Mouse (Mus musculus): ENCODE results near the gene Foxc2.

DNA sequence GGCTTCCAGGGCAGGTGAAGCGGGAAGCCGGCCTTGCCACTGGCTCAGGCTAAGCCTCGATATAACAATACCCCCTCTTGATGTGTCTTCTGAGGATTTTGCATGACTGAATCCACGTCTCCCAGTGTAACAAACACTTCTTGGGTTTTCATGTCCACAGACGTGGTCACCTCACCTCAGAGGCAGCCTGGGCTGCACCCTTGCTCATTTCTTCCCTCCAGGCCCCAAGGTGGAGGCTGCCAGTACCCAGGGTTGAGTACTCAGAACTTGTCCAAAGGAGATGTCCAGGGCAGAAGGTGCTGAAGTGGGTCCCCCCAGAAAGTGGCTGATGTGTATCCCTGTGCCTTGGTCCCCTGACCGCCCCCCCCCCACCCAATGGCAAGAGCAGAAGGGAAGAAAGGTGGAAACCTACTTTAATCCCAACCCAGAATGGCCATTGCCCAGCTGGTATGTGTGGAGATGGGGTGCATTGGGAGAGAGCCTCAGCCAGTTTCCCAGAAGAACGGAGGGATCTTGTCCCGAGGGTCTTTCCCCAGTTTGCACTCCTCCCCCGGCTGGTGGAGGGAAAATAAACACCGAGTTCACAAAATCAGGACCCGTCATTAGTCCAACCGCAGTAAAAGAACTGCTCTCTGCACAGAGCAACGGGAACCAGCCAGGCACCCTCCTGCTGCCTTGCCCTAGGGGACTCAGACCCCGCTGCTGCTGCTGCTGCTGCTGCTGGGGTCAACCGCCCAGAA is 41.7 kb upstream of the Foxc2 start:
- no peak for TF ChIP-seq CTCF (IDR thresholded peaks at IDR 0.05; ENCODE audit: extremely low read depth, insufficient read depth, low read length)
- no peak for TF ChIP-seq POLR2A (IDR thresholded peaks at IDR 0.05; ENCODE audit: extremely low read depth, insufficient read depth, low read length)
